Mouse (Mus musculus) forebrain, embryonic 10.5 days (tissue): ENCODE measurements around the gene Slc17a1. TPM values are rescaled to one million over a fixed set of nuclear protein-coding genes. Genes with fewer than 3 reads are reported as not detected.

Experiments used
- DNase-seq: peaks from one replicate; pipeline ENCODE4 v3.0.0-alpha.2; 2017; ENCODE audit warnings: low spot score; ENCODE audit errors: extremely low spot score
- H3K27ac ChIP-seq: fragments of 300-500 bp; sonication (generic); 2 replicates; pipeline ENCODE4 v1.5.1; 2016; ENCODE audit warnings: mild to moderate bottlenecking
- H3K27me3 ChIP-seq: fragments of 300-500 bp; sonication (generic); 2 replicates; pipeline ENCODE4 v1.6.1; 2016; ENCODE audit warnings: mild to moderate bottlenecking; ENCODE audit not compliant: poor library complexity, severe bottlenecking
- H3K36me3 ChIP-seq: fragments of 300-500 bp; sonication (generic); replicated peaks from 2 replicates; pipeline ENCODE4 v1.6.1; 2016; ENCODE audit warnings: mild to moderate bottlenecking, moderate library complexity
- H3K4me1 ChIP-seq: fragments of 300-500 bp; sonication (generic); 2 replicates; pipeline ENCODE4 v1.6.1; 2016
- H3K4me3 ChIP-seq: fragments of 300-500 bp; sonication (generic); 2 replicates; pipeline ENCODE4 v1.5.1; 2016; ENCODE audit warnings: mild to moderate bottlenecking, moderate library complexity
- H3K9me3 ChIP-seq: fragments of 300-500 bp; sonication (generic); 2 replicates; pipeline ENCODE4 v1.6.1; 2016; ENCODE audit warnings: mild to moderate bottlenecking, moderate library complexity
- WGBS: fragments of 180-500 bp; shearing (Covaris S2); methylation state at CpG from one replicate; pipeline ENCODE4 v1.1.7; 2016; 5-methylcytosine and 5-hydroxymethylcytosine counted together
- polyA plus RNA-seq: library from polyadenylated mRNA; unstranded; fragments of >200 nt; fragmentation: Nextera tagmentation; extraction: Ambion mirVana; gene quantifications from 2 replicates; pipeline ENCODE4 v1.2.1, GENCODE M21; 2016

The Slc17a1 gene
- polyA plus RNA-seq, 1 experiment from 2014 or later, result not detected

DNA sequence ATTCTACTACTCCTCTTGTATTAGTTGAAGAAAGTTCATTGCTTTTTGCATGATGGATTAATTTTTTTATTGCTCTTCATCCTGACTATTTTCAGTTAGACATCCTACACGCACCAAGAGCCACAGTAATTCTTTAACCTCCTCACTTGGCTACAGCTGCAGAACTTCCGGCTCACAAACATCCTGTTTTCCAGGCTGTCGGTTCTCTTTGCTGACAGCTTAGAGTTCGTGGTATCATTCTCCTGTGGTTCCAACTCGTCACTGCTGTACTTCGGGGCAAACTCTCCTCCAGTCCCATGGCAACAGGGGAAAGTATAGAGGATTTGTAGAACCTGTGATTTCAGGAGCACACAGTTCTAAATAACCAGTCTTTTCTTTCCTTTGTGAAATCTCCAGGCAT, 30.7 kb downstream of the Slc17a1 start:
- H3K4me3 ChIP-seq, result no peak overlapping the region
- DNase-seq, result no peak
- H3K36me3 ChIP-seq, result no peaks in the 10 kb centered on the region
- no peak overlapping the region for H3K27ac ChIP-seq
- 63% methylated on average over 6 of the region's 6 CpGs for WGBS
- H3K9me3 ChIP-seq, result no peaks in the 10 kb centered on the region
- H3K4me1 ChIP-seq, result peaks cover 3% of the 10 kb centered on the region
- H3K27me3 ChIP-seq, result no peaks in the 10 kb centered on the region

DNA sequence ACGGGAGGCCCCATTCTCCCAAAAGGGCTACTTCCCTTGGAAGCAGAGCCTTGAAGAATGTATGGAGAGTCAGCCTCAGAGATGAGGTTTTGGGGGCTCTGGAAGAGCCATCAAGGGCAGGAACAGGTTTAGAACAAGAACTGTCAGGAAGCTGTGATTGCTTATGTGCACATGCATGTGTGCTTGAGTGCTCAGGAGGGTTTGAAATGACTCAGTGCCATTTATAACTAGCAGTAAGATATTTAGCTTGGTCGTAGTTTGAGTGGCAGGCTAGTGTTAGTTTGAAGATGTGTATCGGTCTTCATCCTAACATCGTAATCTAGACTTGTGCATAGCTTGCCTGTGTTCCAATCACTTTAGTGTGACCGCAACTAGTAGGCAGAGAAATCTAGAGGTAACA, 39.4 kb downstream of the Slc17a1 start:
- H3K36me3 ChIP-seq, result no peaks in the 10 kb centered on the region
- no peak for DNase-seq
- H3K9me3 ChIP-seq, result no peaks in the 10 kb centered on the region
- no peaks in the 10 kb centered on the region for H3K27me3 ChIP-seq
- WGBS, result 91% methylated on average over 5 of the region's 5 CpGs
- no peaks in the 10 kb centered on the region for H3K4me1 ChIP-seq
- H3K27ac ChIP-seq, result no peak overlapping the region
- no peak overlapping the region for H3K4me3 ChIP-seq

DNA sequence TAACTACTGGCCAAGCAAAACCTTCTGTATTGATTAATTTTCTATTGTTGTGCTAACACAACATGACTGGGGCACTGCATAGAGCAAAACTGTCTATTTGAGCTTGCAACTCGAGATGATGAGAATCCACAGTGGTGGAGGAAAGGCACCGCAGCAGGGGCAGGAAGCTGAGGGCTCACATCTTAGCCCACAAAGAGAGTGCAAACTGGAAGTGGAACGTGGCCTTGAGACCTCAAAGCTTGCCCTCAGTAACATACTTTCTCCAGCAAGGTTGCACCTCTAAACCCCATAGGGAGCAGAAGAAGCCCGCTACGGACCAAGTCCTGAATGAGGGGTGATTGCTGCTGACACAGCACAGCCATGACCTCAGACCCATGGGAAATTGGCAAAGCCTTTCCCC, 42.6 kb downstream of the Slc17a1 start:
- Histone ChIP-seq H3K36me3 (no peaks in the 10 kb centered on the region), H3K27ac (no peak overlapping the region), H3K27me3 (no peaks in the 10 kb centered on the region), H3K4me3 (no peak overlapping the region), H3K4me1 (peaks cover 15% of the 10 kb centered on the region), H3K9me3 (no peaks in the 10 kb centered on the region)
- WGBS, result 84% methylated on average over 5 of the region's 5 CpGs
- DNase-seq, result no peak

DNA sequence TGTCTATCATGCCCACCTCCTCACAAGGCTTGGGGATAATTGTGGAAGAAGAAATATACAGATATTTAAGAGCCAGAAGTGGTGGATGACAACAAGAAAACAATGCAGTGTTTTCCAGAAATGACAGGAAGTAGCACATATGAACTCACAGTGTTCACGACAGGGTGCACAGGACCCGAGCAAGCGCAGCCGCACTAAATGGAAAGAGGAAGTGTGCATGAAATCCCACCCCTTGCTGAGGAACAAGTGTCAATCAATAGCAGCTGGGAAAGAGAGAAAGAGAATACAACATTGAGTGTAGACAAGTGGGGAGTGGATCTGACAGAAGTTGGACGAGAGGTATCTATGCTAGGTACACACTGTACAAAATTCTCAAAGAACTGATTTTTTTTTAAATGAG, 43.8 kb downstream of the Slc17a1 start:
- H3K9me3 ChIP-seq, result no peaks in the 10 kb centered on the region
- H3K27ac ChIP-seq, result no peak overlapping the region
- DNase-seq, result no peak
- H3K4me3 ChIP-seq, result no peak overlapping the region
- WGBS, result 91% methylated on average over 5 of the region's 5 CpGs
- peaks cover 15% of the 10 kb centered on the region for H3K4me1 ChIP-seq
- H3K36me3 ChIP-seq, result no peaks in the 10 kb centered on the region
- H3K27me3 ChIP-seq, result no peaks in the 10 kb centered on the region

DNA sequence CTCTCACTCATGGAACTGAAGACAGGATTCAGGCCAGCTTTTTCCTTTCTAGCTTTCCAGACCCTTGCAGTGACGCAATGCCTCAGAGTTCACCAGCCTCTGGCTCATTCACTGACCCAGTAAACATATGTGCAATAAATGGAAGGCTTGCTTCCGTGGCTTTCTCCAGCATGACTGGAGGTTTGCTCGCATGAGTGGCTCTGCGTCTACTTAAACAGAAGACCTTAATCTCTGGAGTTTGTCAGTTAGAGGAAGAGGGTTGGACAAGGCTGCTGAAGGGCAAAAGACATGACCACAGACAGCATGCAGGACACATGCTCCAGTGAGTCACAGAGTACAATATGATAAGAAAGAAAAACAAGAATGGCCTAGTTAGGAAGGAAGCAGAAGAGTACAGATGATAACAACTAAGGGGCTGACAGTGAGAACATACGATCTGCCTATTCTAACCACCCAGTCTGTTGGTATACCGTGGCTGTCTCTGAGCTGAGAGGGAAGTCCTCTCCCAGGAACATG, 46.3 kb downstream of the Slc17a1 start:
- H3K27me3 ChIP-seq, result no peaks in the 10 kb centered on the region
- H3K4me3 ChIP-seq, result no peak overlapping the region
- H3K9me3 ChIP-seq, result no peaks in the 10 kb centered on the region
- 71% methylated on average over 6 of the region's 6 CpGs for WGBS
- peaks cover 15% of the 10 kb centered on the region for H3K4me1 ChIP-seq
- no peaks in the 10 kb centered on the region for H3K36me3 ChIP-seq
- DNase-seq, result no peak
- H3K27ac ChIP-seq, result no peak overlapping the region

DNA sequence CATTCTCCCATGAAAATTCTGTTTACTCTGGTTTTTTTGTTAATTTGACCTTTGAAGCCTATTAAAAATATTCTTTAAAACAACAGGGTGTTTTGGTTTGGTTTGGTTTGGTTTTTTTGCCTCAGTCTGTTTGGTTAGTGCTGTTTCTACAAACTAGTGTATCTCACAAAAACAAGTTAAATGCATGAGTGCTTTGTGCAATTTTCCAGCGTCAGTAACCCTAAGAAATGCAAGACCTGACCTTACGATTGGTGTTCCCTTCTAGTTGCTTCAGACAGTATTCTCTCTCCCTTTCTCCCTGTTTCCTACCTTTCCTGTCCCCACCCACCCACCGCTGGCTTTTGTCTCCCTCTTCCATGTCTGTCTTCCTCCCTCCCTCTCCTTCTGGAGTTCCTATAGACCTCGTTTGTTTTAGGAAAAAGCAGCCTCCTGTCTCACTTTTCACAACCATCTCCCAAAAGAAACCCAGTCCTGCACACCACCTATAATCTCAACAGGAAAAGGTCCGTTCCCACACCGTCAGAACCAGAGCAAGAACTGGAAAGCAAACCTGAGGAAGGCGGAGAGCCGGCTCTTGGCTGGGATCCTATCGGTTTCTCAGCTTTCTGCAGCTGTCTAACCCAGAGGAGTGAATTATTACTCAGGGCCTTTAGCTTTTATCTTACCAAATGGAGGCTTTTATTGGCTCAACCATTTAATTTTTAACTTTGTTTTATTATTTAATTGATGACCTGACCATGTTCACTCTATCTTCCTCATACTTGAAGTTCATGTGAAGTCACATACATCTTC, 47.0 kb downstream of the Slc17a1 start, which contains the start of gene Slc17a4:
TSS of gene Slc17a4 (minus strand) at position 634 of the 792 bp plus-strand sequence.
- no peak within 1 kb of the TSS for H3K4me3 ChIP-seq
- DNase-seq, result no peak
- no peak within 1 kb of the TSS for H3K27ac ChIP-seq
- no peaks in the 10 kb centered on the region for H3K36me3 ChIP-seq
- peaks cover 15% of the 10 kb centered on the region for H3K4me1 ChIP-seq
- H3K27me3 ChIP-seq, result no peaks in the 10 kb centered on the region
- WGBS, result 83% methylated on average over 9 of the region's 9 CpGs
- H3K9me3 ChIP-seq, result no peaks in the 10 kb centered on the region

DNA sequence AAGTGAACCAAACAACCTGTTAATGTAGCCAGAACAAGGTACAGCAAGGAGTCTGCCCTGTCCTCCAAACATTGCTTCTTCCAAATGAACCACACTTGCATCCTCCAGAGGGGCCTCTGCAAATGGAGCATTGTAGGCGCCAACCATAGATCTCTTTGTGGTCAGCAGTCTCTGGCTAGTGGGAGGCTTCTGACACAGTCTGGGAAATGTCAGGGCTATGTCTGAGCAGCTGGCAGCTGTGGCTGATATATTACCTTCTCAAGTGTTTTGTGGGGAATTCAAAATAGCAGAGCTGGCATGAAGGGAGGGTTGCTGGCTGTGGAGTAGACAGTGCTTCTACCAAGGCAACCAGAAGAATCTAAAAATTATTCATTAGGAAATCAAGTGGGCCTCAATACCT, 48.6 kb downstream of the Slc17a1 start:
- Histone ChIP-seq H3K4me1 (peaks cover 15% of the 10 kb centered on the region), H3K4me3 (no peak overlapping the region), H3K36me3 (no peaks in the 10 kb centered on the region), H3K27me3 (no peaks in the 10 kb centered on the region), H3K9me3 (no peaks in the 10 kb centered on the region), H3K27ac (no peak overlapping the region)
- 90% methylated on average over 1 of the region's 1 CpGs for WGBS
- no peak for DNase-seq

DNA sequence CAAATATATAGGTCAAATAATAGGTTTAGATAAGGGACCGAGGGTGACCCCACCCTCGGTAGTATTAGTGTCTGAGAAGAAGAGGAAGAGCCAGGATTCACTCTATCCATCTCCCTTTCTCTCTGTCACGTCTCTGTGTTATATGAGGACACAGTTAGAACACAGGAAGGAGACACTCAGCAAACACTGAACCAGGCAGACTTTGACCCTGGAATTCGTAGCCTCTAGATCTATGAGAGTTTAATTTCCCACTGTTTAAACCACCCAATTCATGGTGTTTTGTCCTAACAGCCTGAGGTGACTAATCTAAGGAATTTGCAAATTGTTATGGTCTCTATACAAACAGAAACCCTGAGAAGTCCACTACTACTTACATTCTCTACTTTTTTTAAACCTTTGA, 50.1 kb downstream of the Slc17a1 start:
- no peak overlapping the region for H3K4me3 ChIP-seq
- H3K27me3 ChIP-seq, result no peaks in the 10 kb centered on the region
- H3K36me3 ChIP-seq, result no peaks in the 10 kb centered on the region
- no peak for DNase-seq
- H3K4me1 ChIP-seq, result peaks cover 15% of the 10 kb centered on the region
- H3K9me3 ChIP-seq, result no peaks in the 10 kb centered on the region
- no peak overlapping the region for H3K27ac ChIP-seq
- 83% methylated on average over 4 of the region's 4 CpGs for WGBS

DNA sequence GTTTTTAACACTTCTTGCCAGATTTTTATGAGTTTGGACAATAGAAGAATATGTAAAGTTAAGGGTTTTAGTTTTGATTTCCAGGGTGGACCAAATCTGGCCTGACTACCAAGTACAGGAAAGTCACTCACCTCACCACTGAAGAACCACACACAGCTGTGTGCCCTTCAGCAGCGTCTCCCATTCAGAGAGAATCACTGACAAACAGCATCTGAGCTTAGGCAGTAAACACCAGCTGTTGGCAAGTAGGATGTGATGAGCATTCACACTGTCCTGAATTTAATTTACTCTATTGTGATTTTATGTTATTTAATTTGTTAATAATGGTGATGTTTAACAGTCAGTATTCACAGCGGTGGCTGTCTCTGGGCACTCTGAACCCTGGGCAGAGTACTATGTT, 58.2 kb downstream of the Slc17a1 start:
- no peak for DNase-seq
- Histone ChIP-seq H3K27me3 (no peaks in the 10 kb centered on the region), H3K4me1 (no peaks in the 10 kb centered on the region), H3K9me3 (no peaks in the 10 kb centered on the region), H3K4me3 (no peak overlapping the region), H3K27ac (no peak overlapping the region), H3K36me3 (no peaks in the 10 kb centered on the region)
- WGBS, result 83% methylated on average over 2 of the region's 2 CpGs

DNA sequence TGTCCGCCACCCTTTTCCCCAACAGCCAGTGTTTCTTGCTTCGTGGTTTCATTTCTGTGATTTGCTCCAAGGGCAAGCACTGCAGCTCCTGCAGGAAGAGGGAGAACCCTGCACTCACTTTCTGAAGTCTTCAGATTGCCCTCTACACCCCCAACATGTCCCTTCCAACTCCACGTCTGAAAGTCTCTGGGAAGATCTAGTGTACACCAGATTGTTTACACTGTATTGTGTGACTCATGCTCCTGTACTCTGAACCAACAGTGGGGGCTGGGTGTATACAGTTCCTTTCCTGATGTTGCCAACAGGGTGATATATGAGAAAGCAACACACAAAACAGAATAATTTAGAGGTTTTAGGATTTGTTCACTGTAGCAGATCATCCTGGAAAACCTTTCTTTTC, 61.1 kb downstream of the Slc17a1 start:
- H3K27me3 ChIP-seq, result no peaks in the 10 kb centered on the region
- no peaks in the 10 kb centered on the region for H3K4me1 ChIP-seq
- H3K27ac ChIP-seq, result no peak overlapping the region
- H3K4me3 ChIP-seq, result no peak overlapping the region
- H3K9me3 ChIP-seq, result no peaks in the 10 kb centered on the region
- no peaks in the 10 kb centered on the region for H3K36me3 ChIP-seq
- DNase-seq, result no peak
- 69% methylated on average over 3 of the region's 3 CpGs for WGBS

DNA sequence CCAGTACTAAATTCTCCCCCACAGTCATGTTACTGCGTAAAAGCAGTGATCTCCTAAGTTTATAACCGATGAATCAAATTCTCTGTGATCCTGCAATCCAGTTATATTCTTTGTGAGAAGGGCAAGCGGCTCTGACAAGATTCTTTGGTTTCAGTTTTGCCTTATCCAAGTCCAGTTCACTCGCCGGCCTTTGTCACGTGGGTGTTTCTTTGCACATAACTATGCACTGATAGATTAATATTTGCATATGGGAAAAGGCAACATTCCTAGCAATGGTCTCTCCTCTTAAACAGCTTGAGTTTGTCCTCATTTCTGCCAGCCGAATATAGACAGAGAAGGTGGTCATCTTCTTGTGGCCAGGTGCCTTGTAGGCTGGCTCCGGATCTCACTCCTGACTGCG, 62.9 kb downstream of the Slc17a1 start:
- no peak for DNase-seq
- no peaks in the 10 kb centered on the region for H3K9me3 ChIP-seq

DNA sequence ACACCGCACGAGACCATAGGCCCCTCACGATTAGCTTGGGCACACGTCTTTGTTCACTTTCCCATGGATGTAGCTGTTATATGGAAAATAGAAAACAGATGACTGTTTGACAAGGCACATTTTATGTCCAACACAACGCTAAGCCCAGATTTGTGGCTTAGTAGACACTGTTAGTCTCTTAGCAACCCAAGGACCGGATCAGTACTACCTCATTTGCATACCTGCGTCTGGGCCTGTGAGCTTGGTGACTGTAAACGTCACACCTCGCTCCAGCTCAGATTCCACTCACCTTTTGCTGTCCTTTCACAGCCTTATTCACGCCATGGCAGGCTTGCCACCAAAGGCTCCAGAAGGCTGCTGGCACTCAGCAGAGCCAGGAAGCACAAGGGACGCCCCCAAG, 63.4 kb downstream of the Slc17a1 start:
- Histone ChIP-seq H3K36me3 (no peaks in the 10 kb centered on the region), H3K4me1 (no peaks in the 10 kb centered on the region), H3K4me3 (no peak overlapping the region), H3K27me3 (no peaks in the 10 kb centered on the region), H3K27ac (no peak overlapping the region), H3K9me3 (no peaks in the 10 kb centered on the region)
- WGBS, result 77% methylated on average over 11 of the region's 11 CpGs
- DNase-seq, result no peak

More for the DNA sequence above, 62.9 kb downstream of the Slc17a1 start:
- Histone ChIP-seq H3K27me3 (no peaks in the 10 kb centered on the region), H3K36me3 (no peaks in the 10 kb centered on the region), H3K4me1 (no peaks in the 10 kb centered on the region), H3K4me3 (no peak overlapping the region), H3K27ac (no peak overlapping the region)
- WGBS, result 93% methylated on average over 9 of the region's 9 CpGs

DNA sequence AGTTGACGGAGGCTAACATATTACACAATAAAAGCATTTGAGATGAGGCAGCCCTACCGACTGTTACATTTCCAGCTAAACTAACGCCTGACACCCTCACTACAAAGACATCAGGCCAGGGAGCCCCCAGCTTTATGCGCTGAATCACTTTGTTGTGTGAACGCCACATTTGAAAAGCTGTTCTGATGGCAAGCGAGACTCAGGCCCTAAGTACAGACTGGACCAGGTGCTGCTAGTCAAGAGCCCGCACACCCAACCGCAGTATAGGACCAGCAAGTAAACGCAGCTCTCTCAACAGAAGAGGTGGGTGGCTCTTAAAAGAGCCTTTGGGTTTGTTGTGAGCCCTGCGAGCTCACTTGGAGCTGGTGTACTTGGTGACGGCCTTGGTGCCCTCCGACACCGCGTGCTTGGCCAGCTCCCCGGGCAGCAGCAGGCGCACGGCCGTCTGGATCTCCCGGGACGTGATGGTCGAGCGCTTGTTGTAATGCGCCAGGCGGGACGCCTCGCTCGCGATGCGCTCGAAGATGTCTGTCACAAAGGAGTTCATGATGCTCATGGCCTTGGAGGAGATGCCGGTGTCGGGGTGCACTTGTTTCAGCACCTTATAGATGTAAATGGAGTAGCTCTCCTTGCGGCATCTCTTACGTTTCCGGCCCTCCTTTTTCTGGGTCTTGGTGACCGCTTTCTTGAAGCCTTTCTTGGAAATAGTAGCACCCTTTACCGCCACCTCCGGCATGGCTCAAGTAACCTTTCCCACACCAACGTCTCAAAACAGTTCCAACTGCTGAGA, 66.1 kb downstream of the Slc17a1 start, which contains the start of gene Hist1h2ba:
TSS of gene Hist1h2ba (minus strand) at position 736 of the 790 bp plus-strand sequence.
- Histone ChIP-seq H3K36me3 (no peaks in the 10 kb centered on the region), H3K4me3 (no peak within 1 kb of the TSS), H3K27ac (no peak within 1 kb of the TSS), H3K27me3 (no peaks in the 10 kb centered on the region), H3K9me3 (no peaks in the 10 kb centered on the region), H3K4me1 (no peaks in the 10 kb centered on the region)
- no peak for DNase-seq
- 94% methylated on average over 39 of the region's 39 CpGs for WGBS
